Mouse (Mus musculus) liver, adult (tissue): ENCODE data around the gene Foxd3.

ENCODE experiments used
- GATA4 ChIP-seq: IDR thresholded peaks from 2 replicates; pipeline ENCODE4 v1.6.1; 2014; ENCODE audit warnings: mild to moderate bottlenecking, low read length; ENCODE audit not compliant: insufficient replicate concordance

The Foxd3 gene

GRCm38 (mm10) chr4:99653608-99654221 is 2.4 kb upstream of the Foxd3 start:
- TF ChIP-seq GATA4, result no peak

GRCm38 (mm10) chr4:99654621-99655296 is 1.3 kb upstream of the Foxd3 start:
- TF ChIP-seq GATA4, result no peak

GRCm38 (mm10) chr4:99656605-99657429 is 718 bp downstream of the Foxd3 start:
- no peak for TF ChIP-seq GATA4

GRCm38 (mm10) chr4:99657430-99657820 is 1.3 kb downstream of the Foxd3 start:
- TF ChIP-seq GATA4, result no peak

GRCm38 (mm10) chr4:99657831-99658470 is 1.9 kb downstream of the Foxd3 start:
- no peak for TF ChIP-seq GATA4

- no peak for TF ChIP-seq GATA4
These were observed 2.8 kb downstream of the Foxd3 start for GRCm38 (mm10) chr4:99658881-99659280.

GRCm38 (mm10) chr4:99659361-99660072 is 3.4 kb downstream of the Foxd3 start:
- no peak for TF ChIP-seq GATA4

GRCm38 (mm10) chr4:99660073-99660611 is 4.0 kb downstream of the Foxd3 start:
- no peak for TF ChIP-seq GATA4

GRCm38 (mm10) chr4:99660981-99661380 is 4.9 kb downstream of the Foxd3 start:
- no peak for TF ChIP-seq GATA4

GRCm38 (mm10) chr4:99661956-99662355 is 5.9 kb downstream of the Foxd3 start:
- TF ChIP-seq GATA4, result no peak

GRCm38 (mm10) chr4:99662431-99662830 is 6.3 kb downstream of the Foxd3 start:
- TF ChIP-seq GATA4, result no peak

GRCm38 (mm10) chr4:99662841-99663567 is 6.9 kb downstream of the Foxd3 start:
- no peak for TF ChIP-seq GATA4

GRCm38 (mm10) chr4:99663710-99664109 is 7.6 kb downstream of the Foxd3 start:
- no peak for TF ChIP-seq GATA4

- TF ChIP-seq GATA4, result no peak
These were observed 14.2 kb downstream of the Foxd3 start for GRCm38 (mm10) chr4:99670203-99670851.

GRCm38 (mm10) chr4:99675191-99675590 is 19.1 kb downstream of the Foxd3 start:
- TF ChIP-seq GATA4, result no peak
